In the genomic region with DNA sequence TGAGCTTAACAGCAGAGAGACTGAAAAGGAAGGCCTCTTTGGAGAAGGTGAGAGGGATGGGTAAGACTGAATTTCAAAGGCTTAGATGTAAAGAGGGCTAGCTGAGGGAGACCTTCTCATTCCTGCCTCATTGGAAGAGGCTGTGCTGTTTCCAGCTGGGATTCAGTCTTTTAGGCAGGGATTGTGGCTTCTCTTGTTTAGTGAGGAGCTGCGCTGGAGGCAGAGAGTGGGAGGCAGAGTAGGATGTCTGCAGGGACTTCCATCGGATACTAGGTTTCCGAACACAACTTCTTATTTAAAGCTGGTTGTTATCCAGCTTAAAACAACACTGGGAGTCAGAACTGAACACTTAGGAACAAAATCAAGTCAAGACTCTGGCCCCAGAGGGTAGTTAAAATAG, we compare ENCODE assay signal across 29 mouse cellular contexts.
"Had no signal": no experiment of that assay in that cellular context is flagged by ENCODE, and none has a peak within 500 bp of the region (broad histone marks: within the 10 kb centered on the region; RNA-seq: fewer than 3 reads in every experiment).

No protein-coding gene starts in this region.

- DNase-seq: cerebellum, adult 8-10 months; cerebellum, adult 9-10 months; cerebellum, adult 9-11 months; cerebellum, postnatal 10 days; cerebellum, postnatal 14 days; cerebellum, postnatal 25 days; cerebellum, postnatal 36 days; embryo, embryonic 11 days; forebrain, postnatal 0 days; gastrocnemius, adult 2 months; gastrocnemius, postnatal 10 days; gastrocnemius, postnatal 14 days; gastrocnemius, postnatal 25 days; gastrocnemius, postnatal 36 days; heart, adult 11 months; heart, adult 18-20 months; heart, adult 2 months had no signal

- H3K4me1 ChIP-seq: embryonic facial prominence, embryonic 10.5 days; embryonic facial prominence, embryonic 12.5 days; embryonic facial prominence, embryonic 15.5 days; forebrain, embryonic 10.5 days; forebrain, embryonic 12.5 days; forebrain, embryonic 13.5 days; heart, embryonic 10.5 days had no signal

- ATAC-seq: forebrain, embryonic 13.5 days; forebrain, embryonic 14.5 days; forebrain, embryonic 15.5 days; forebrain, embryonic 16.5 days; forebrain, postnatal 0 days had no signal

- H3K4me3 ChIP-seq: embryonic facial prominence, embryonic 10.5 days; embryonic facial prominence, embryonic 12.5 days; embryonic facial prominence, embryonic 13.5 days; embryonic facial prominence, embryonic 15.5 days; erythroblast, embryonic 14.5 days; forebrain, embryonic 10.5 days; forebrain, embryonic 12.5 days; forebrain, embryonic 13.5 days; forebrain, embryonic 15.5 days; gastrocnemius, adult 2 months; heart, adult 2 months; heart, embryonic 10.5 days had no signal
